Mouse (Mus musculus) liver, embryonic 14.5 days (tissue): ENCODE data around the gene Fmnl2.

Experiments used
- CTCF ChIP-seq: IDR thresholded peaks from 2 replicates; pipeline ENCODE4 v1.5.1; 2016; ENCODE audit warnings: antibody characterized with exemption, low read depth, control low read depth
- EP300 ChIP-seq: IDR thresholded peaks from 2 replicates; pipeline ENCODE4 v1.6.1; 2016; ENCODE audit warnings: antibody characterized with exemption, low read depth

GRCm38 (mm10) chr2:53038737-53039136 is 181.1 kb downstream of the Fmnl2 start:
- TF ChIP-seq CTCF (no peak), EP300 (no peak)
